Mouse (Mus musculus) heart, embryonic 10.5 days (tissue): ENCODE measurements around the gene Lrrc45. TPM values are rescaled to one million over a fixed set of nuclear protein-coding genes. Genes with fewer than 3 reads are reported as not detected.

Experiments
- DNase-seq: peaks from one replicate; pipeline ENCODE4 v3.0.0-alpha.2; 2017; ENCODE audit warnings: low spot score
- H3K27ac ChIP-seq: fragments of 300-500 bp; sonication (generic); 2 replicates; pipeline ENCODE4 v1.5.1; 2016; ENCODE audit warnings: mild to moderate bottlenecking
- H3K27me3 ChIP-seq: fragments of 300-500 bp; sonication (generic); 2 replicates; pipeline ENCODE4 v1.6.1; 2016; ENCODE audit warnings: mild to moderate bottlenecking; ENCODE audit not compliant: poor library complexity, insufficient read depth, severe bottlenecking
- H3K36me3 ChIP-seq: fragments of 300-500 bp; sonication (generic); 2 replicates; pipeline ENCODE4 v1.6.1; 2016; ENCODE audit warnings: mild to moderate bottlenecking, moderate library complexity
- H3K4me1 ChIP-seq: fragments of 300-500 bp; sonication (generic); 2 replicates; pipeline ENCODE4 v1.6.1; 2016; ENCODE audit warnings: mild to moderate bottlenecking
- H3K4me3 ChIP-seq: fragments of 300-500 bp; sonication (generic); 2 replicates; pipeline ENCODE4 v1.5.1; 2016; ENCODE audit warnings: mild to moderate bottlenecking, moderate library complexity
- H3K9me3 ChIP-seq: fragments of 300-500 bp; sonication (generic); 2 replicates; pipeline ENCODE4 v1.6.1; 2016; ENCODE audit warnings: mild to moderate bottlenecking, moderate library complexity
- WGBS: fragments of 180-500 bp; shearing (Covaris S2); methylation state at CpG from one replicate; pipeline ENCODE4 v1.1.7; 2016; 5-methylcytosine and 5-hydroxymethylcytosine counted together
- polyA plus RNA-seq: library from polyadenylated mRNA; unstranded; fragments of >200 nt; fragmentation: Nextera tagmentation; extraction: Ambion mirVana; gene quantifications from 2 replicates; pipeline ENCODE4 v1.2.1, GENCODE M21; 2016

The Lrrc45 gene
- polyA plus RNA-seq, 1 experiment from 2014 or later, result 43.6 TPM

DNA sequence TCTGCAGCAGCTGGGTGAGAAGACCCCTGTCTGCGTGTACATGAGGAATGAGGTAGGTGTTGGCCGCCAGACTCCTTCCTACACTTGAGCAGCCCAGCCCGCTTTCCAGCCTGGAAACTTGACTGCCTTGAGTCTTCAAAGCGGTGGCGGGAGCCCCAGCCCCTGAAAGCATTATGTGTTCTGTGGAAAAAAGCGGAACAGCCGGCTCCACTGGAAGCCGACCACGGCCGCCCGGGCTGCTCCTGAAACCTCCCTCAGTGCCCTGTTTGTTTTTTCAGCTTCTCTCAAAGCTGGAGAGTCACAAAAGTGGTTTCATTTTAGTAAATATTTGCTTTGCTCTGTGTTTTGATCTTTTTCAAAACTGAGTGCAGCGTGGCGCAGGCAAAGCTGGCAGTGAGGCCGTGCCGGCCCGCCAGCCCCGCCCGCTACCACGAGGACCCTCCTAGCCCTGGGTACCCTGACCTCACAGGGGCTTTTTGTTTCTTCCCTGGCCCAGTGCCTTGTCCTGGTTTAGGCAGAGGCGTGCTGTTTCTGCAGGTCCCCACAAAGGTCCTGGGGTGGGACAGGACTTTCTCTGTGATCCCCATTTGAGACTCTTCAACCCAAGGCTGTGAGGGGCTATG lies 27.0 kb upstream of the Lrrc45 start:
- H3K27ac ChIP-seq, result no peak overlapping the region

GRCm38 (mm10) chr11:120689365-120689764 lies 24.4 kb upstream of the Lrrc45 start:
- no peak overlapping the region for H3K27ac ChIP-seq
- WGBS, result 86% methylated on average over 3 of the region's 3 CpGs
- H3K36me3 ChIP-seq, result peaks cover 81% of the 10 kb centered on the region

More for the DNA sequence above, 27.0 kb upstream of the Lrrc45 start:
- Histone ChIP-seq H3K4me3 (no peak overlapping the region), H3K36me3 (peaks cover 80% of the 10 kb centered on the region), H3K4me1 (peaks cover 12% of the 10 kb centered on the region; the same call in 1 of the 2 replicates), H3K9me3 (no peaks in the 10 kb centered on the region), H3K27me3 (no peaks in the 10 kb centered on the region)
- WGBS, result 91% methylated on average over 20 of the region's 20 CpGs
- no peak for DNase-seq

GRCm38 (mm10) chr11:120692471-120693011 lies 21.2 kb upstream of the Lrrc45 start:
- H3K4me1 ChIP-seq, result peaks cover 30% of the 10 kb centered on the region
- DNase-seq, result no peak
- H3K4me3 ChIP-seq, result no peak overlapping the region
- H3K9me3 ChIP-seq, result no peaks in the 10 kb centered on the region
- WGBS, result 88% methylated on average over 4 of the region's 4 CpGs
- no peak overlapping the region for H3K27ac ChIP-seq
- H3K27me3 ChIP-seq, result no peaks in the 10 kb centered on the region
- peaks cover 74% of the 10 kb centered on the region for H3K36me3 ChIP-seq

More at GRCm38 (mm10) chr11:120689365-120689764, 24.4 kb upstream of the Lrrc45 start:
- DNase-seq, result no peak
- Histone ChIP-seq H3K4me3 (no peak overlapping the region), H3K27me3 (no peaks in the 10 kb centered on the region), H3K9me3 (no peaks in the 10 kb centered on the region), H3K4me1 (peaks cover 9% of the 10 kb centered on the region)

DNA sequence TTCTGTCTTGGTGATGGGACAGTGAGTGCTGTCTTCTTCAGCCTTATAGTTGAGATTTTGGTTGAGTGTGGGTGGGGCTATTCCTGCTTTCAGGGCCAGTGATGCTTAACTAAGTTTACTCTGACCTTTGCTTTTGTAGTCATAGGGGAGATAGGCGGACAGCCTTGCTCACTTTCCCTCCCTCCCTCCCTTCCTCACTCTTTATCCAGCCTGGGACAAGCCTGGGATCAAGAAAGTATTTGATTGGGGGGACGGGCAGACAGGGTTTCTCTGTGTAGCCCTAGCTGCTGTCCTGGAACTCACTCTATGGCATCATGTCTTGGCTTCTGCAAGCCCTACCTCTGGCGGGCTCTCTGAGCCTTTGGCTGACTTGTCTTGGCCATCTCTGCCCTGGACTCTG lies 20.3 kb upstream of the Lrrc45 start:
- H3K27me3 ChIP-seq, result no peaks in the 10 kb centered on the region
- H3K36me3 ChIP-seq, result peaks cover 65% of the 10 kb centered on the region
- no peak for DNase-seq
- no peak overlapping the region for H3K27ac ChIP-seq
- no peaks in the 10 kb centered on the region for H3K9me3 ChIP-seq
- no peak overlapping the region for H3K4me3 ChIP-seq
- H3K4me1 ChIP-seq, result peaks cover 40% of the 10 kb centered on the region
- 71% methylated on average over 3 of the region's 3 CpGs for WGBS

DNA sequence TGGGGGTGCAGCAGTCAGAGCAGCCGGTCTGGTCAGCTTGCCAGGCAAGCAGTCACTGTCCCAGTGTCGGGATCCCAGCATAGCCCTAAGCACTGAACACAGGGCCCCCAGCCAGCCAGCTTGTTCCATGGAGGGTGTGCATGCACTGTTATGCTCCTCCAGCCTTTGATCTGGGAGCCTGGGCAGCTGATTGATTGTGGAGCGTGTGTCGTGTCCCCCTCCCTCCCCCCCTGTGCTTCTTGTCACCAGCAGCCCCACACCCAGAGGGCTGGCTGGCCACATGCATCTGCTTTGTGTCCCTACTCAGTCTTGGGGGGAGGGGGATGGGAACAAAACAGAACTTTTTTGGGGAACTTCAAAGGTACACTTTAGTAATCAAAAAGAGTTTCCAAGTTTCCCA lies 18.5 kb upstream of the Lrrc45 start:
- WGBS, result 13% methylated on average over 4 of the region's 4 CpGs
- Histone ChIP-seq H3K36me3 (peaks cover 62% of the 10 kb centered on the region), H3K4me1 (peaks cover 49% of the 10 kb centered on the region), H3K27ac (peak overlapping the region; percentile 84), H3K9me3 (no peaks in the 10 kb centered on the region), H3K27me3 (no peaks in the 10 kb centered on the region), H3K4me3 (no peak overlapping the region; the same call in 1 of the 2 replicates)
- DNase-seq, result peak; percentile 84

- Histone ChIP-seq H3K4me3 (no peak overlapping the region), H3K4me1 (peaks cover 54% of the 10 kb centered on the region), H3K27ac (peak overlapping the region; percentile 84), H3K27me3 (no peaks in the 10 kb centered on the region), H3K36me3 (peaks cover 62% of the 10 kb centered on the region), H3K9me3 (no peaks in the 10 kb centered on the region)
- DNase-seq, result no peak
- WGBS, result 61% methylated on average over 12 of the region's 12 CpGs
These were observed 18.1 kb upstream of the Lrrc45 start for GRCm38 (mm10) chr11:120695641-120696040.

DNA sequence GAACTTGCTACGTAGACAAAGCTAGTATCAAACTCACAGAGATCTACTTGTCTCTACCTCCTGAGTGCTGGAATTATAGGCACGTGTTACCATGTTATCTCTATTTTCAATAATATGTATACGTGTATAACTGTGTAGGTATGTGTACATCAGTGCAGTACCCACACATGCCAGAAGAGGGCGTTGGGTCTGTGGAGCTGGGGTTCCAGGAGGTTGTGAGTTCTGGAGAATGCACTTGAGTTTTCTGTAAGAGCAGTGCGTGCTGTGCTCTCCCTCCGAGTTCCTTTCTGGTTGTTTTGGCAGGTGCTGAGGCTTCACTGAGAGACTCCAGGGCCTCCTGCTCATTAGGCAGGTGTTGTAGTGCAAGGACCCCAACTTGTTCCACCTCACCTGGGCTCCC lies 17.2 kb upstream of the Lrrc45 start:
- 87% methylated on average over 6 of the region's 6 CpGs for WGBS
- peak overlapping the region; percentile 84; the same call in 1 of the 2 replicates for H3K27ac ChIP-seq
- DNase-seq, result no peak

DNA sequence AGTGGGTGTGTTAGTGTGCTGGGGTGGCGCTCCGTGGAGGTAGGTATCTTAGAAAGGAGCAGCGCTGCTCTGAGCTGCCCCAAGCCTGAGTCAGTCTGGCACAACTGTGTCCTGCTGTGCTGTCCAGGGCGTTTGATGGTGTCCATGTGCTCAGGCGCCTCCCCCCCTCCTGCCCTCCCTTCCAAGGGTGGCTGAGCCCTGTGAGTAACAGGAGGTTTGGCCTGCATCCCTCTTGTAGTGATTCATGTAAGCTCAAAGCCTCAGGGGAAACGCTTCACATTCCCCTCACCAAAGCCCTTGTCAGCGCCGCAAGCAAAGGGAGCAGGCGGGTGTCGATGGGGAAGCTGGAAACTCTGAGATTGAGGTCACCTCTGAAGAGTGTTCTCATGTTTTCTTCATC lies 16.0 kb upstream of the Lrrc45 start:
- WGBS, result 32% methylated on average over 10 of the region's 10 CpGs
- Histone ChIP-seq H3K27ac (peak overlapping the region; percentile 80), H3K27me3 (no peaks in the 10 kb centered on the region), H3K9me3 (no peaks in the 10 kb centered on the region), H3K4me3 (no peak overlapping the region), H3K36me3 (peaks cover 64% of the 10 kb centered on the region), H3K4me1 (peaks cover 59% of the 10 kb centered on the region)
- peak; percentile 88 for DNase-seq

More for the DNA sequence above, 17.2 kb upstream of the Lrrc45 start:
- Histone ChIP-seq H3K36me3 (peaks cover 64% of the 10 kb centered on the region), H3K4me3 (no peak overlapping the region), H3K9me3 (no peaks in the 10 kb centered on the region), H3K4me1 (peaks cover 59% of the 10 kb centered on the region), H3K27me3 (no peaks in the 10 kb centered on the region)

DNA sequence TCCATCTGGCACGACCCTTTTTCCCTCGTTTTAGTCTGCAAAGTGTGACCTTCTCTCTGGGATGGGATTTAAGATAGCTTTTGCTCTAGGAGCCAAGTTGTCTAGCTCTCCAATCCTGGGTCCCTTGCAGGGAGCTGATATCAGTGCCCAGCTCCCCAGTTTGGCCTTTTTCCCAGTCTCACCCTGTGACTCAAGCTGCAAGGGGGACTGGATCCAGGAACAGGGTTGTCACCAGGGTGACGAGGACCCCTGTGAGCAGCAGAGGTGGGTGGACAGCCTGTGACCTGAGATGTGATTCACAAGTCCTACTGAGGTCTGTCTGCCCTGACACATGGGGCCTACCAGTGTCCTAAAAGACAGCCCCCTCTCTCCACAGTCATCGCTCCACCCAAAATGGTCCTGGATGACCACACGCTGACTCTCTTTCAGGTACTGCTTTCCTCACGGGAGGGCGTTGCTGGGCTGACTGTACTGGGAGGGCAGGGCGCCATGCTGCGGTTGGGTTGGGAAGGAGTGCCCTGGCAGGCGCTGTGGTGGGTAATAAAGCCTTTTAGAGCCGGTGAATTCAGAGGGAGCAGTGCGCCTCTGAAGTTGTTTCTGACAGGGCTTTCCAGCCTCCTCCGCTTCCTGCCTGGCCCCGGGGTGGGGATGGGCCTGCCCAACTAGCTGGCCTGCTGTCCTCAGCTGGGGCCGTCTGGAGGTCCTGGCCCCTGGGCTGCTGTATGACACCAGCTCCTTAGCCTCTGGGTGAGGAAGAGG lies 9.8 kb upstream of the Lrrc45 start:
- DNase-seq, result no peak
- Histone ChIP-seq H3K27ac (peak overlapping the region; percentile 84), H3K27me3 (no peaks in the 10 kb centered on the region), H3K36me3 (peaks cover 50% of the 10 kb centered on the region), H3K4me3 (peak overlapping the region; percentile 16; the same call in 1 of the 2 replicates), H3K9me3 (no peaks in the 10 kb centered on the region), H3K4me1 (peaks cover 73% of the 10 kb centered on the region)
- WGBS, result 51% methylated on average over 15 of the region's 15 CpGs

- Histone ChIP-seq H3K4me3 (peak overlapping the region; percentile 20), H3K27ac (peak overlapping the region; percentile 84), H3K36me3 (peaks cover 51% of the 10 kb centered on the region), H3K4me1 (peaks cover 71% of the 10 kb centered on the region), H3K9me3 (no peaks in the 10 kb centered on the region), H3K27me3 (no peaks in the 10 kb centered on the region)
- no peak for DNase-seq
- 17% methylated on average over 8 of the region's 8 CpGs for WGBS
These were observed 9.0 kb upstream of the Lrrc45 start for GRCm38 (mm10) chr11:120704486-120705325.

DNA sequence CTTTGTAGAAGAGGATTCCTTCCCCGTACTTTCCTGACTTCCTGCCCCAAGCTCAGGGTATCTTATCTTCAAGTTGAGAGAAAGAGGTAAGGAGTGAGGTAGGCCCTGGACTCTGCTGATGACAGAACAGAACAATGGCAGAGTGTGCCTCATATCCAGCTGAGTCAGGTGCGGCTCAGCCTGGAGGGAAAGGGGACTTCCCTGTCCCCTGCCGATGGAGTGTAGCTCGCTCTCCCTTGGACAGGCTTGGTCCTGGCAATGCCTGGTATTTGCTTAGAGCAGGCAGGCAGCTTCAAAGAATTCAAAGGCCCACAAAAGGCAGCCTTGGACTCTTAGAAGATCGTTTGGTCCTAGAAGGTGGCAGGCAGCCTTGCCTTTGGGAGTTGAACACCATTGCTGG lies 7.6 kb upstream of the Lrrc45 start:
- Histone ChIP-seq H3K4me1 (peaks cover 62% of the 10 kb centered on the region), H3K4me3 (no peak overlapping the region), H3K9me3 (no peaks in the 10 kb centered on the region), H3K36me3 (peaks cover 52% of the 10 kb centered on the region), H3K27ac (peak overlapping the region; percentile 84), H3K27me3 (no peaks in the 10 kb centered on the region)
- DNase-seq, result no peak
- WGBS, result 50% methylated on average over 5 of the region's 5 CpGs

- no peaks in the 10 kb centered on the region for H3K27me3 ChIP-seq
- H3K4me3 ChIP-seq, result peak overlapping the region; percentile 34; the same call in 1 of the 2 replicates
- peaks cover 41% of the 10 kb centered on the region for H3K36me3 ChIP-seq
- whole genome bisulfite sequencing, result 7% methylated on average over 12 of the region's 12 CpGs
- no peaks in the 10 kb centered on the region for H3K9me3 ChIP-seq
- H3K27ac ChIP-seq, result peak overlapping the region; percentile 84
- DNase-seq, result no peak
- H3K4me1 ChIP-seq, result peaks cover 65% of the 10 kb centered on the region
These were observed 6.5 kb upstream of the Lrrc45 start for GRCm38 (mm10) chr11:120707225-120707624.
